Mouse (Mus musculus) liver, embryonic 14.5 days (tissue): ENCODE data around the gene Tlk1.

Source experiments
- CTCF ChIP-seq: IDR thresholded peaks from 2 replicates; pipeline ENCODE4 v1.5.1; 2016; ENCODE audit warnings: antibody characterized with exemption, low read depth, control low read depth
- EP300 ChIP-seq: IDR thresholded peaks from 2 replicates; pipeline ENCODE4 v1.6.1; 2016; ENCODE audit warnings: antibody characterized with exemption, low read depth

DNA sequence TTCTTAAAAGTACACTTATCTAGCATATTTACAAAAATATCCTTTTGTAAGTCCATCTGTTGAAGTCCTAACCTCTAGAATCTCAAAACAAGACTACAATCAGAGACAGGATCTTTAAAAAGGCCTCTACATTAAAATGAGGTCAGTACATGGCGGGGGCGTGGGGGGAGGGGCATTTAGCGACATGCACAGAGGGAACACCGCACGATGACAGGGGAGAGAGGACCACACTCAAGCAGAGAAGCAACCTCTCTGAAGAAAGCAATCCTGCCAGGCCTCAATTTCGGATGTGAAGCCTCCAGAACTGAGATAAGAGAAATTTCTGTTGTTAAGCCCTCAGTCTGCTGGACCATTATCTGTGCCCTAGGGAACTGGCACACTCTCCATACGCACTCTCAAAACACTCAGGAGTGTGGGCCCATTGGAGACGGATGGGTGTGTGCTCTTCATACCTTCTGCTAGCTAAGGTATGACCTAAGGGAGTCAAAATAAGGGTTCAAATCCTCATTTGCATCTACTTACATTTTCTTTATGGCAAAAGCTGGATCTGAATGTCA, 46.0 kb upstream of the Tlk1 start:
- TF ChIP-seq CTCF (no peak), EP300 (no peak)
